Mouse (Mus musculus) embryonic facial prominence, embryonic 13.5 days (tissue): ENCODE data around the gene Krt31. TPM values are rescaled to one million over a fixed set of nuclear protein-coding genes. Genes with fewer than 3 reads are reported as not detected.

Experiments
- ATAC-seq: fragments of 200-750 bp; cut with Nextera tagmentation; 2 replicates; pipeline ENCODE4 v1.8.0; 2017; ENCODE audit warnings: low read depth; ENCODE audit not compliant: insufficient number of reproducible peaks, insufficient read depth, low FRiP score, low TSS enrichment
- H3K27ac ChIP-seq: fragments of 300-500 bp; sonication (generic); 2 replicates; pipeline ENCODE4 v1.5.1; 2015; ENCODE audit warnings: moderate library complexity, mild to moderate bottlenecking, inconsistent platforms
- H3K27me3 ChIP-seq: fragments of 300-500 bp; sonication (generic); 2 replicates; pipeline ENCODE4 v1.6.1; 2015; ENCODE audit warnings: mild to moderate bottlenecking, inconsistent platforms
- H3K36me3 ChIP-seq: fragments of 300-500 bp; sonication (generic); 2 replicates; pipeline ENCODE4 v1.6.1; 2015; ENCODE audit warnings: mild to moderate bottlenecking, inconsistent platforms
- H3K4me1 ChIP-seq: fragments of 300-500 bp; sonication (generic); 2 replicates; pipeline ENCODE4 v1.6.1; 2015; ENCODE audit warnings: inconsistent platforms
- H3K4me2 ChIP-seq: fragments of 300-500 bp; sonication (generic); 2 replicates; pipeline ENCODE4 v1.6.1; 2015; ENCODE audit warnings: moderate library complexity, mild to moderate bottlenecking, inconsistent platforms
- H3K4me3 ChIP-seq: fragments of 300-500 bp; sonication (generic); 2 replicates; pipeline ENCODE4 v1.5.1; 2015; ENCODE audit warnings: mild to moderate bottlenecking, inconsistent platforms
- H3K9ac ChIP-seq: fragments of 300-500 bp; sonication (generic); 2 replicates; pipeline ENCODE4 v1.6.1; 2015; ENCODE audit warnings: mild to moderate bottlenecking, inconsistent platforms
- H3K9me3 ChIP-seq: fragments of 300-500 bp; sonication (generic); 2 replicates; pipeline ENCODE4 v1.6.1; 2016; ENCODE audit warnings: inconsistent platforms
- WGBS: fragments of 180-500 bp; shearing (Covaris S2); methylation state at CpG from one replicate; pipeline ENCODE4 v1.1.7; 2015; ENCODE audit warnings: mixed read lengths; 5-methylcytosine and 5-hydroxymethylcytosine counted together
- polyA plus RNA-seq: library from polyadenylated mRNA; unstranded; fragments of >200 nt; fragmentation: Nextera tagmentation; extraction: Ambion mirVana; gene quantifications from 2 replicates; pipeline ENCODE4 v1.2.1, GENCODE M21; 2015

Krt31 gene
- not detected in 2 replicates for polyA plus RNA-seq

DNA sequence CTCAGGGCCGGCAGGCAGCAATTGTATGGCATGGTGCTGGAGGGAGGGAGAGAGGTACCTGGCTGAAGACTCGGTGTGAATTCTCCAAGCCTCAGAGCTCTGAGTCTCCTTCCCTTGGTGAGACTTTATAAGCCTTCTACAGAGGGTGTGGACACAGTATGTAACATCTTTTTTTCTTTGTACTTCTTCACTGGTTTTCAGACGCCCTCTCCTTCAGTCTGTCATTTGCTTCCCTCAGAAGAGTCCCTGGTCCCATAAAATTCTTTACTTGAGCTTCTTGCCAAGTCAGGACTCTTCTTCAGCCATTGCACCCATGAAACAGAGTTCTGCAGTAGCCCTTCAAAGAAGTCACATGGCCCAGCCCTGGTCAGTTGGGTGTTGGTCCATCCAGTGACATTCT is at the start of gene Krt31:
TSS of gene Krt31 (minus strand) at position 101 of the 400 bp plus-strand sequence.
- 77% methylated on average over 3 of the region's 3 CpGs for WGBS
- no peak for ATAC-seq
- Histone ChIP-seq H3K4me1 (no peaks in the 10 kb centered on the region), H3K27me3 (no peaks in the 10 kb centered on the region), H3K36me3 (no peaks in the 10 kb centered on the region), H3K9ac (no peak within 1 kb of the TSS), H3K4me2 (no peak within 1 kb of the TSS), H3K4me3 (no peak within 1 kb of the TSS), H3K9me3 (no peaks in the 10 kb centered on the region), H3K27ac (no peak within 1 kb of the TSS)

DNA sequence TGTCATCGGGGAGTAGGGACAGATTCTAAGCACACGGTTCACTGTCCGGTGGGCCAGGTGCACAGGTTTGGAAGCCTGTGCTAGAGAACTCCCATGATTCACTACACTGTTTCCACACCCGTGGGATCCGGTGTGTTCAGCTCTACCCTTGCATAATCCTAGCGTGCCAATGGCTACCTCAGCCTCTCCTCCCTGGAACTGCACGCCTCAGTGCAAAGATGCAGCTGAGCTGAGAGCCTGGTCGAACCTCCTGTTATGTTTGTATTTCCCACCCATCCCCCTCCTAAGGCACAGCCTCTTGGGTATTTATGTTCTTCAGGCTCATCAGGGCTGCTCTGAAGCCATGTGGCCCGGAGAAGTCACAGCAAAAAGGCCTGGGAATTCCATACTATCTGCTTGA is 47.5 kb upstream of the Krt31 start:
- no peaks in the 10 kb centered on the region for H3K9me3 ChIP-seq
- no peaks in the 10 kb centered on the region for H3K4me1 ChIP-seq
- 70% methylated on average over 9 of the region's 9 CpGs for WGBS
- H3K4me3 ChIP-seq, result no peak overlapping the region
- no peak overlapping the region for H3K4me2 ChIP-seq
- no peak for ATAC-seq
- H3K27me3 ChIP-seq, result no peaks in the 10 kb centered on the region
- no peak overlapping the region for H3K9ac ChIP-seq
- no peak overlapping the region for H3K27ac ChIP-seq
- H3K36me3 ChIP-seq, result no peaks in the 10 kb centered on the region

DNA sequence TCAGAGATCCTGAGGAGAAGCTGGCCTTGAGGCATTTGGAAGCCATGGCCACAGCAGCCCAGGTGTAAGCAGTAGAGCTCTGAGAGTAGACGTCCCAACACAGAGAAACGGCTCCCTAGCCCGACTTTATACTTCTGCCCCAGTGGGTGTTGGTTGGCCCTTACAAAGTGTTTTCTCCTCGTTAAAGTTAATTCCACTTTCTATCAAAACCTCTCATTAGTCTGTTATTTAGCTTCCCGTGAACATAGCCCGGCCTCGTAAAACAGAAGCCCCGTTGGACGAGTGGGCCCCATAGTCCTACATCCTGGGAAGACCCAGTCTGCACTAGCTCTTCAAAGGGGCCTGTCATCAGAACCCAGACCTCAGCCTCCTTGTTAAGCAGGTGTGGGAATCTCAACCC is 45.8 kb upstream of the Krt31 start, which contains the start of gene Krt35:
TSS of gene Krt35 (minus strand) at position 101 of the 400 bp plus-strand sequence.
- Histone ChIP-seq H3K27me3 (no peaks in the 10 kb centered on the region), H3K27ac (no peak within 1 kb of the TSS), H3K4me2 (no peak within 1 kb of the TSS), H3K4me1 (no peaks in the 10 kb centered on the region), H3K9me3 (no peaks in the 10 kb centered on the region), H3K4me3 (no peak within 1 kb of the TSS), H3K36me3 (no peaks in the 10 kb centered on the region), H3K9ac (no peak within 1 kb of the TSS)
- no peak for ATAC-seq
- 84% methylated on average over 9 of the region's 9 CpGs for WGBS

DNA sequence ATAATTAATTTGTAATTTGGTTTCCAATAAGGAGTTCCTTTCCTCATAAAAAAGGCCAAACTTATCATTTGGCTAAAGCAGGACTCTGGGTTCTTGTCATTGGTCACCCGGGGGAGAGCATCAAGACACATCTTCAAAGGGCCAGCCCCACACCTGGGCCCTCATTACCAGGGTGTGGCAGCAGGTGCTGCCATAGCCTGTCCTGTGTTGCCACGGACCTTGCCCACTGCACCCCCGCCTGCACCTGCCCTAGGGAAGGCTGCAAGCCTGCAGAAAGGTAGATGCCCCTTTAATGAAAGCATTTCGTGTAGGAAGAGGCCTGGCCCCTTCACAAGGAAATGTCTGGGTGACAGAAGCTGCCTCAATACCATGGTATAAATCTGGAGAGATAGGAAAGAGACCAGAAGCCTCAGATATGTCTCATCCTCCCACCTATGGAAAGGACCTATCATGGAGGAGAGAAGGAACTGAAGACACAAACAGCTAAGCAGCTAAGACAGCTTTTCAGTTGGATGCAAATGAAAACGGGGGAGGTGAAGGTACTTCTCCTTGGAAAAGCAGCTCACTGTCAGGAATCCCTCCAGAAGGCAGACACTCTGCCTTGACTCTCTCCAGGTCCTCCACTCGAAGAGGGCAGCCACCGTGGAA is 38.2 kb upstream of the Krt31 start:
- no peak for ATAC-seq
- Histone ChIP-seq H3K9me3 (0 out of 2 replicates have a peak, but pooled peaks cover 4% of the 10 kb centered on the region), H3K36me3 (no peaks in the 10 kb centered on the region), H3K27me3 (no peaks in the 10 kb centered on the region), H3K4me1 (no peaks in the 10 kb centered on the region), H3K4me2 (no peak overlapping the region), H3K27ac (no peak overlapping the region), H3K9ac (no peak overlapping the region), H3K4me3 (no peak overlapping the region)
- WGBS, result 61% methylated on average over 7 of the region's 7 CpGs

DNA sequence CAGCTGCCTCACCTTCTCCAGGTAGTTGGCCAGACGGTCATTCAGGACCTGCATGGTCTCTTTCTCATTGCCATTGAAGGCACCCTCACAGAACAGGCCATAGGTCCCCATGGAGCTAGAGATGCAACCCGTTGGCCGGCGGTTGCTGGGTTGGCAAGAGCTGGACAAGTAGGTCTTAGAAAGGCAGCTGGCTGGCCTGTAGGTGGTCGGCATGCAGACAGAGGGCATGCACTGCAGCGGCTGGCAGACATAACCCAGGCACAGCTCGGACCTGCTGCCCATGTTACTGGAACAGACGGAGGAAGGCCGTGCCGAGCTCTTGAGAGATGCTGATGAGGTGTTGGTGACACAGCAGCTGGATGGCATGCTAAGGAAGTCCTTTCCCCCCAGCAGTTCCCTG is 37.5 kb upstream of the Krt31 start, which contains the start of gene Krt32:
TSS of gene Krt32 (minus strand) at position 366 of the 400 bp plus-strand sequence.
- WGBS, result 92% methylated on average over 10 of the region's 10 CpGs

DNA sequence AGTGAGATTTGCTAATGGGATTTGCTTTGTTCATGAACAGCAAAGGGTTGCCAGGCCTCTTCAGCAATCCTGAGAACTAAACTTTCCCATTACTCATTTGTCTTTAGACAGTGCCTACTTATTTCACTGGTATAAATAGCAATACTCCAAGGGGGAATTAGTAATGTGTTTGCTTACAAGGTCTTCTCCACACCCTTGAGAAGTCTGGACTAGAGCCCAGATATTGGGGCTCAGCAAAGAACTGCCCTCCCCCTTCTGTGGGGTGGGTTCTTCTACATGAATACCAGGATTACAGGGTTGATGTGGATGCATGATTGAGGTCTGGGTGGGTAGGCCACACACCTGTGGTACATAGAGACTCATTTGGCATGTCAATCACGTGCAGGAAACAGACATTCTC is 23.5 kb upstream of the Krt31 start:
- no peak overlapping the region for H3K4me2 ChIP-seq

More for the DNA sequence above, 37.5 kb upstream of the Krt31 start, which contains the start of gene Krt32:
- no peak within 1 kb of the TSS for H3K9ac ChIP-seq
- no peak within 1 kb of the TSS for H3K27ac ChIP-seq
- H3K4me1 ChIP-seq, result no peaks in the 10 kb centered on the region
- no peaks in the 10 kb centered on the region for H3K36me3 ChIP-seq
- no peak within 1 kb of the TSS for H3K4me2 ChIP-seq
- no peak for ATAC-seq
- H3K4me3 ChIP-seq, result no peak within 1 kb of the TSS
- no peaks in the 10 kb centered on the region for H3K27me3 ChIP-seq
- 0 out of 2 replicates have a peak, but pooled peaks cover 4% of the 10 kb centered on the region for H3K9me3 ChIP-seq

DNA sequence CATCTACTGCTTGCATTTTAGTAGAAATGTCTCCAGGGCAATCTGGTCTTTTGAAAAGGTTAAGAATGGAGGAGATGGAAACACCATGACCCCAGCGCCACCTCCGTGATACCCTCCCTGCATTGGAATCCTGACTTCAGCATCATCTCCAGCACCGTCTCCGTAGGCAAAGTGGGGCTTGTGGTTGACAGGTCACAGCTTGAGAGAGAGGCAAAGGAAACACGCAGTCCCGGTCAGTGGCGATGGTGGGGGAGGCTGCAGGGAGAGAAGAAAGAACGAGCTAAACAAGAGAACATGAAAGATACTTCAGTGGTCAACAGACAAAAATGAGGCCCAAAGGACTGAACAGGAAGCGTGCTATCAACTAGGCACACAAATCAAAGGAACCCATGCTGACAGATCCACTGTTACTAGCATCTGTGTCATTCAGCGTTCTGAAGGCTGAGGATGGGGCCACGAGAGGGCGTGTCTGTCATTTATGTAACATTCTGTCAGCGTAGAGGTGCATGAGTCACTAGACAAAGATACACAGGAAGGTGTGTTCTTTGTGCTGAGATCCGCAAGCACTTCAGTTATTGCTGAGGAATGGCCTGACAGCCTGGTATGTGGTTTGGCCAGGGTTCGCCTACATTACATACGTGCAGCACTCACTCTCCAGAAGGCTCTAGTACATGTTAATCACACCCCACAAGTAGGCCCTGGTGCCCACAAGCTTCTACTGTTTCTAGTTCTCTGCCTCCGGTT is 17.1 kb upstream of the Krt31 start:
- Histone ChIP-seq H3K36me3 (no peaks in the 10 kb centered on the region), H3K4me3 (no peak overlapping the region), H3K4me2 (no peak overlapping the region), H3K27me3 (no peaks in the 10 kb centered on the region), H3K27ac (0 out of 2 replicates have a peak overlapping the region, but pooled peaks have one; percentile 28), H3K9ac (no peak overlapping the region), H3K4me1 (no peaks in the 10 kb centered on the region; the same call in 1 of the 2 replicates), H3K9me3 (no peaks in the 10 kb centered on the region)
- ATAC-seq, result no peak
- WGBS, result 69% methylated on average over 17 of the region's 17 CpGs

More for the DNA sequence above, 23.5 kb upstream of the Krt31 start:
- H3K36me3 ChIP-seq, result no peaks in the 10 kb centered on the region
- no peaks in the 10 kb centered on the region for H3K27me3 ChIP-seq
- 44% methylated on average over 1 of the region's 1 CpGs for WGBS
- ATAC-seq, result no peak
- no peaks in the 10 kb centered on the region for H3K4me1 ChIP-seq
- H3K27ac ChIP-seq, result 0 out of 2 replicates have a peak overlapping the region, but pooled peaks have one; percentile 40
- H3K9ac ChIP-seq, result no peak overlapping the region
- H3K4me3 ChIP-seq, result no peak overlapping the region
- H3K9me3 ChIP-seq, result no peaks in the 10 kb centered on the region

DNA sequence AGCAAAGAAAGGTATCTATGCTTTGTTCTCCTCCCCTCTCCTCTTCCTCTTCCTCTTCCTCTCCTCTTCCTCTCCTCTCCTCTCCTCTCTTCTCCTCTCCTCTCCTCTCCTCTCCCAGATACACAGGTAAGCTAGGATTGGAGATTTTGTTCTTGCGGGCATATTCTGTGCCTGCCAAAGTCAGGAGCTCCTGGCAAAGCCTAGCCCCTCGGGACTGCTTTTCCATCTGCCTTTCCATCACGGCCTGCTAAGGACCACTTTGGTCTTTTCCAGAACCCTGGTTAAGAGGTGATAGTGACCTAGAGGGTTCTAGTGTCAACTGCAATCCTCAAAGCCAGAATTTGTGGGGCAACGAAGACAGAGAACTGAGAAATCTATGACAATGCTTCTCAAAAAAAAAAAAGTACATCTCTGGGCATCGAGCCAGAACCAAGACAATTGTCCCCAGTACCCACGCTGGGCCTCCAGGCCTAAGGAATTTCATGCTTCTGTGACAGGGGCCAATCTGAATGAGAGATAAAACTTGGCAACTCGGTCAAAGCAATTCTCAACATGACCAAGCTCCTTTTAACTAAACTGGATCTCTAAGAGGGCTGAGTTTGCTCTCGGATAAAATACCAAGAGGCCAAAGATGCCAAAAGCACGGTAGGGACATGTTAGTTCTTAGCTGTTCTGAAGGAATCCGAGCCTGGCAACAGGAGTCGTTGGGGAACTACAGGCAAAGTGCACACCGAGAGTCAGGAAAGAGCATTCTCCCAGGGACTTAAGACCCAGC is 16.1 kb upstream of the Krt31 start:
- Histone ChIP-seq H3K27me3 (no peaks in the 10 kb centered on the region), H3K9ac (no peak overlapping the region), H3K27ac (no peak overlapping the region), H3K36me3 (no peaks in the 10 kb centered on the region), H3K4me1 (no peaks in the 10 kb centered on the region; the same call in 1 of the 2 replicates), H3K9me3 (no peaks in the 10 kb centered on the region), H3K4me3 (no peak overlapping the region), H3K4me2 (no peak overlapping the region)
- no peak for ATAC-seq
- 72% methylated on average over 12 of the region's 12 CpGs for WGBS

DNA sequence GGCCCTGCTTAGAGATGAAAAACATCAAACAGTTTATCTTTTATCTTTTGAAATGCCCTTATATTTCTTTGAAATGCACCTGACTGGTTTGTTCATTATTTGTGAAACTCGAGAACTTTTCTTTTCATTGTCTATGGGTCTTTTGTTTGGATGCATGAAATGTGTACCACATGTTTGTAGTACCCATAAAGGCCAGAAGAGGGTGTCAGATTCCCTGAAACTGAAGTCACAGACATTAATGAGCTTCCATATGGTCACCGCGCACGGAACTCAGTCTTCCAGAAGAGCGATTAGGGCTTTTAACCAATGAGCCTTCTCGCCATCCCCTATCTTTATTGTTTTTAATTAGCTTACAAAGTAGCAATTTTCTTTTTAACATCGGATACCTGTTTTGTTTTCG is 8.5 kb upstream of the Krt31 start:
- no peak for ATAC-seq

DNA sequence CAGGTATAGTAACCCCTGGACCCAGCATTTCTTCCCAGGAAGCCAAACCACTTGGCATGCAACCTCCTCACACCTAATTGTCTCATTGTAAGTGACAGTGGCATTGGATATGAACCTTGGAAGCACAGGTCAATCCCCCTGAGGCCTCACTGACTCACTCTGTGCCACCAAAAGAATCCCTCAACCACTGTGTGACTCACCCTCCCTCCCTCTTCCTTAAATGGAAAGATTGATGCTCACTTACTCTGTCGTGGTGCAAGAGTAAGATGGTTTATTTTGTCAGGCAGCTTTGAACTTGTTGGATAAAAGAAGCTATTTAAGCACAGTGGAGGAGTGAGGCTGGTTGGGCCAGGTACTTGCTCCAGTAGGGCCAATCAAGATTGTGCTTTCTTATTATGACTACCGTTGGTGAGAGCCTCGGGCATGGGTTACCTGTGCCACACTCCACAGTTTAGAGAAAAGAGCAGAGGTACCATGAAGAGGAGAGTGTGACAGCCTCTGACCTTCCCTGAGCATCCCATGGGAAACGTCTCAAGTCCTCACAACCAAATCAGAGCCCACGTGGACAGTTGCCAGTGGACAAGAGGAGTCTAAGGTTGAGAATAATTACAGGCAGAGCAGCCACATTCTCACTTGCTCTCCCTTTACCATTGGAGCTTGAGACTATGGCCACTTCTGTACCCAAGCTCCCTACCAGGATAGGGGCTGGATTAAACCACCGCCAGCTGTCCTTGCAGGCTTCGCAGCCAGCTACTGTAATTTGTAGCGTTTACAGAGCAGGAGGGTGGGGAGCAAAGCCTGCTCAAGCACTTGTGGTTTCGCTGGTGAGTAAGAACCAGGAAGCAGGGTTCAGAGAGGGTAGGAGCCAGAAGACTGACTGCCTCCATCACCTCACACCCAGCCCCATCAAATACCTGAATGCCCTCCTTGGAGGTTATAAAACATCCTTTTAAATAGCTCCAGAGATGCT is 5.6 kb upstream of the Krt31 start:
- Histone ChIP-seq H3K4me1 (no peaks in the 10 kb centered on the region), H3K27ac (no peak overlapping the region), H3K4me2 (no peak overlapping the region), H3K4me3 (no peak overlapping the region), H3K36me3 (no peaks in the 10 kb centered on the region), H3K9me3 (no peaks in the 10 kb centered on the region), H3K27me3 (no peaks in the 10 kb centered on the region), H3K9ac (no peak overlapping the region)
- ATAC-seq, result no peak
- 70% methylated on average over 9 of the region's 9 CpGs for WGBS

More for the DNA sequence above, 8.5 kb upstream of the Krt31 start:
- Histone ChIP-seq H3K4me1 (no peaks in the 10 kb centered on the region), H3K4me2 (no peak overlapping the region), H3K27ac (no peak overlapping the region), H3K9me3 (no peaks in the 10 kb centered on the region), H3K27me3 (no peaks in the 10 kb centered on the region), H3K36me3 (no peaks in the 10 kb centered on the region), H3K9ac (no peak overlapping the region), H3K4me3 (no peak overlapping the region)
- 66% methylated on average over 8 of the region's 8 CpGs for WGBS
